10 mouse cellular contexts compared by ENCODE assay signal in genomic region chr7:110796367-110797051, GRCm38 (mm10). TPM values are rescaled to one million over a fixed set of nuclear protein-coding genes. Genes with fewer than 3 reads are reported as not detected.
DNase-seq lines count a peak whose midpoint lies in the region; ATAC-seq lines count a peak whose summit lies in the region.
"Had no signal": no experiment of that assay in that cellular context is flagged by ENCODE, and none has a peak within 500 bp of the region (broad histone marks: within the 10 kb centered on the region; RNA-seq: fewer than 3 reads in every experiment).

No protein-coding gene starts in this region.

- intact Hi-C loops in heart, postnatal 25 days (cut with DNase I) = no loop called here

- peak; percentile 92 for ATAC-seq in megakaryocyte progenitor cell, adult 5-6 weeks (replicated peaks; ENCODE audit: poor library complexity)
- ATAC-seq: intestine, postnatal 0 days had no signal

- DNase-seq in layer of hippocampus, adult 11-12 months (ENCODE audit: low spot score) = peak; percentile 44
- DNase-seq in layer of hippocampus, adult 9-10 months (ENCODE audit: low spot score) = no peak
- DNase-seq in brain, adult 2 months (ENCODE audit: low read depth, low spot score) = peak; percentile 55
- DNase-seq in thymus, postnatal 0 days (ENCODE audit: low spot score) = peak; percentile 78
- DNase-seq in heart, postnatal 25 days (ENCODE audit: low spot score) = no peak
- no peak for DNase-seq in ovary, adult 18-20 months (ENCODE audit: low spot score)
- DNase-seq in left cerebral cortex, adult 8-10 months (ENCODE audit: low spot score in 2 of 2) = no peak
- DNase-seq: gastrocnemius, postnatal 14 days had no signal

RNA-seq across cellular contexts. Expression of gene Ampd3, which starts 28.5 kb away (rescaled TPM):
- total RNA-seq in megakaryocyte progenitor cell, adult 5-6 weeks (2015) = 8.6 and 9.1 TPM in 2 replicates
- total RNA-seq in megakaryocyte progenitor cell, adult 5-6 weeks (2017) = 3.8 and 10.8 TPM in 2 replicates
- 5.6 and 6.2 TPM in 2 replicates for polyA plus RNA-seq in thymus, postnatal 0 days (2015; fragmentation: Nextera tagmentation; extraction: Ambion mirVana)
- 10 to 100 TPM; 46.0 to 46.2 TPM for total RNA-seq in heart, postnatal 25 days (2021)
- total RNA-seq in left cerebral cortex, adult 8-10 months (2022) = 10 to 100 TPM; 22.9 to 33.5 (median 29.5) TPM

RNA-seq across cellular contexts. Expression of gene Rnf141, which starts 47.7 kb away (rescaled TPM):
- 20.1 and 34.9 TPM in 2 replicates for total RNA-seq in megakaryocyte progenitor cell, adult 5-6 weeks (2015)
- 26.2 and 35.4 TPM in 2 replicates for total RNA-seq in megakaryocyte progenitor cell, adult 5-6 weeks (2017)
- polyA plus RNA-seq in thymus, postnatal 0 days (2015; fragmentation: Nextera tagmentation; extraction: Ambion mirVana) = 13.1 and 13.9 TPM in 2 replicates
- total RNA-seq in heart, postnatal 25 days (2021) = 10 to 100 TPM; 31.9 to 41.0 TPM
- total RNA-seq in left cerebral cortex, adult 8-10 months (2022) = 10 to 100 TPM; 68.5 to 87.3 (median 77.0) TPM

Comparison
In these comparisons a context has a peak if more than half of its experiments do, and no peak if none do; other contexts are left out.
1. DNase-seq: peak in layer of hippocampus, adult 11-12 months (single experiment), brain, adult 2 months (single experiment) and thymus, postnatal 0 days (single experiment); none in layer of hippocampus, adult 9-10 months (single experiment), heart, postnatal 25 days (single experiment), ovary, adult 18-20 months (single experiment) and left cerebral cortex, adult 8-10 months (0 of 2).